Mouse (Mus musculus) embryonic fibroblast, embryonic 13.5 days (primary cell): ENCODE results near the gene Lcp1.

ENCODE experiments used
- CTCF ChIP-seq: IDR thresholded peaks from 2 replicates; pipeline ENCODE4 v1.5.1; 2011; ENCODE audit warnings: mild to moderate bottlenecking, control low read depth, low read length, moderate library complexity, borderline replicate concordance; ENCODE audit not compliant: insufficient read depth
- POLR2A ChIP-seq: IDR thresholded peaks from 2 replicates; pipeline ENCODE4 v1.6.1; 2011; ENCODE audit warnings: low read depth, mild to moderate bottlenecking, control low read depth, low read length, moderate library complexity

GRCm38 (mm10) chr14:75164345-75164744, 33.4 kb downstream of the Lcp1 start:
- TF ChIP-seq CTCF, result no peak
- TF ChIP-seq POLR2A, result no peak
